Mouse (Mus musculus) c-Kit-positive CD71-positive TER-119-negative erythroid progenitor cells, embryonic 14.5 days (primary cell): ENCODE results near the gene Lrriq1.

Source experiments
- DNase-seq: peaks from one replicate; pipeline ENCODE4 v3.0.0-alpha.2; 2013; ENCODE audit warnings: low read depth

Lrriq1 gene

DNA sequence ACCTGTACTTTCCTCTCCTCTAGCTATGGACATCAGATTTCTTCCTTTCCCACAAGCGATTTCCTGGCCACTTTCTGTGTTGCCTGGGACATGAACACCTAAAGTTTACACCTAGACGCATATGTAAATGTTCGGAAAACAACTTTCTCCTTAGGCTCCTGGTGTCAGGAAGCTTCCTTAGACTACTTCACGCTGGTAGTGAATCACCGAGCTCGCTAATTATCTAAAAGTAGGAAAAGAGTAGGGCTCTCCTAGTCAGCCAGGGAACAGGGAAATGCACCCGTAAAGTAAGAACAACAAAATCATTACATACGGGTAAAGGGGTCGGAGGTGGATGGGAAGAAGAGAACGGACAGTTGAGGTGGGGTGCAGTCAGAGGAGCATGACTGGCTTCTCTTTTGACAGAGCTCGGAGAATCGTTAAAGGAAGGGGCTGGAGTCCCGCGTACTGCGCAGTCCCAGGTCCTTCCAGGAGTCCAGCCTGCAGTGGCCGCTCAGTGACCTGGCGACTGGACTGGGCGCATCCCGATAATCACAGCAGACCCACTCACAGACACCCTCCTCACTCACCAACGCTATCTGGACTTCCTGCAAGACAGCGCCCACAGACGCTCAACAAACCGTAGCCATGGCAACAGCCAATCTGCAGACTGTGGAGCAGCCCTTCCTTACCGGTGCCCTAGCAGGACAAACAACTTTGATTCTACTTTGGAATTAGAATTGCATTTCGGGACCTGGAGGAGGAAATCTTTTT, at the start of gene Lrriq1:
TSS of gene Lrriq1 (minus strand) at position 616 of the 753 bp plus-strand sequence.
- no peak for DNase-seq

GRCm38 (mm10) chr10:103253842-103254803, 18.0 kb upstream of the Lrriq1 start:
- DNase-seq = peak; percentile 1

DNA sequence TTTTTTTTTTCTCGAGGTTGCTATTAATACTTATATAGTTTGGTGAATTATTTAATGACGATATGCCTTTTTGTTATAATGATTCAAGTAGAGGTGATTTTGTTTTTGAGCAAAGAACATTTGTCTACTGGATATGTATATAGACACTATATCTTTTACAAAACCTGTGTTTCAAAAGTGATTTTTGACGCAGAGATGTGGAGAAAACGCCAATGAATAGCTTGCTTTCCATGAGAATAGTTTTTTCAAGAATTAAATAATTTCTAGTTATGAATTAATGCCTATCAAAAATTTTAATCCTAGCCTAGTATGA, 294 bp upstream of the Lrriq1 start:
- no peak for DNase-seq

- DNase-seq = no peak
Measured at GRCm38 (mm10) chr10:103226646-103227045, 9.5 kb downstream of the Lrriq1 start.

DNA sequence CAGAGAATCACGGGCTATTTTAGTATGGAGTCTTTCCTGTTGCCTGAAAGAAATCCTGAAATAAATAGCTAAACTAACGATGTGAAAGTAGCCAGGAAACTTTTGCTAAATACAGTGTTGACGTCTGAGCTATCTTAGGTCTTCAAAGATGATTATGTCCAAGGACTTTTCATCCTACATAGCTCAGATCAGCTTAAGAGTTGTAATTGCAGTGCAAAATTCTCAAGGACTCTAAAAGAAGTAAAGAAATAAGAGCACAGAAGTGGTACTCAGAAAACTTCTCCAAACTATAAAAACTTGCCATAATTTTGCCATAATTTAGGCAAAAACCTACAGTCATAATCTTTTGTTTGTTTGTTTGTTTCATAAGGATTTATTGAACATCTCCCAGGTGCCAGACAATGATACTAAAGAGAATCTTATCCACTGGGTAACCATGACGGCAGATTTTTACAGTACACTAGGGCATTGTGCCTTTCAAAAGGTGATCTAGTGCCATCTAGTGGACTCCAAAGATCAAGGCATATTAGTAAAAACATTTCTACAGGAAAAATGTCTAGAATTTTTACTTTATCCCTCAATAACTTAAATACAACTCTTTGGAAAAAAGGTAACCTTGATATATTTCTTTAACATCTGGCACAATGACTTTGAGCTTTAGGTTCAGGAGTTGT, 41.3 kb downstream of the Lrriq1 start:
- DNase-seq = peak; percentile 6

GRCm38 (mm10) chr10:103145769-103146379, 90.2 kb downstream of the Lrriq1 start:
- DNase-seq = no peak

DNA sequence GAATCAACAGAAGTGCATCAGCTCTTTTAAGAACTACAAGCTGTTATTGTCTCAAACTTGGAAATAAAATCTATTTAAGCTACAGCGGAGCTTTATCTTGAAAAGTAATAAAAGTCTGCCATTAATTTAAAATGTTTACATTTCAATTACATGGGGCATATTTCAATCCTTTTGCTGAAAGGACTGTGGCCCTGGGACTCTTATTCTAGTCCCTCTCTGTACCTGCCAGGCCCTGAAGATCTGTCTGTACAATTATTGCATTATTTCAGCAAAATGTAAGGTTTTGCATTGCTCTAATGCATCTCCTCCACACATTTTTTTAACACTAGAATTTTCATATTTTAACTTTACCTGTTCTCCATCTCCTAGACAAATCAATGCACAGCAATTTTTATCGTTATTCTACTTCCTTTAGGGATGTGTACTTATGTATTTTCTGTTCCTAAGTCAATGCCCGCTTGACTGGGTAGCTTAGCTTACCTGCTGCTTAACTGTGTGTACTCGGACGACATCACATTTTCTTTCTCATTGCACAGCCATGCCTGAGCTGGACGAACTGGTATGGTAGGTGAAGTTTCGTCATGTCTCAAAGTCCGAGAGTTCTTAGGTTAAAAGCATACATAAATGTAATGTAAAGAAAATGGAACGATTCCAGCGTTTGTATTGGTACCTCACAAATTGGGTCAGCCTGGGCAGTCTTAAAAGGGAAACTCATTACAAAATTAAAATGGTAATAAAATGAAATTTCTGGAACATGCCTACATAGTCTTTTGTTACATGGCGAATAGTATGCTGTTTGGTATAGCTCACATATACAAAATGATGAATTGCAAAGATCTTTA, 91.0 kb downstream of the Lrriq1 start:
- no peak for DNase-seq

DNA sequence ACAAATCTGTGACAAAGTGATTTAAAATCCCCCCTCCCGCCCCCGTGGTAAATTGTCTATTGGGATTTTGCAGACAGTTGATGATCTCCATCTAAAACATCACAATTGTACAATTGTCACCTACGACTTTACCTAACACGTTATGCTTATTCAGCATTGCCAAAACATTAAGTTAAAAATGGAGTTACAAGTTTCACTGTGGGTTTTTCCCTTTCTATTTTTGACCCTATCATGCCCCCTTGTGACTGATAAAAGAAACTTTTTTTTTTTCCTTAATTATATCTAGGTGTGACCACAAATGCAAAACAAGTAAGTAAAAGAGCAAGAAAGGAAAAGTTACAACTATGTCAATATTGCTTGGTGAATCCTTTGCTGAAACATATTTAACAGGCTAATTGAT, 93.6 kb downstream of the Lrriq1 start:
- no peak for DNase-seq

DNA sequence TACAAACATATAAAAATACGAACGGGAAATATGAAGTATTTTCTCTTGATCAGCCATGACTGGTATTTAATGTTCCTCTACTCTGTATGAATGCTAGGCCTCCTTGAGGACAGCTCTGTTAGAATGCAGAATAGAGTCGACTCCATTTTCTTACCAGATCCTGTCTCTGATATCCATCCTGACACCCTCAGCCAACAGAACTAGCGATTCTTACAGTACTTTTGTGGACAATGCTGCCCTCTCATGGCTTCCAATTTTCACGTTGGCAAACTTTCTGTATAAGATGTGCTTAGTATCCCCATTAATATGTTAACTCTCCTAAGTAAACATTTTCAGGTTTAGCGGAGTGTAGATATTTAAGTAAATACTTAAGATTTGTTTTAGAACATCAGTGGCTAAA, 94.6 kb downstream of the Lrriq1 start:
- no peak for DNase-seq

GRCm38 (mm10) chr10:103140609-103141008, 95.5 kb downstream of the Lrriq1 start:
- DNase-seq = no peak

- DNase-seq = no peak
Measured at GRCm38 (mm10) chr10:103114629-103115028, 121.5 kb downstream of the Lrriq1 start.

GRCm38 (mm10) chr10:103108090-103108489, 128.0 kb downstream of the Lrriq1 start:
- no peak for DNase-seq

DNA sequence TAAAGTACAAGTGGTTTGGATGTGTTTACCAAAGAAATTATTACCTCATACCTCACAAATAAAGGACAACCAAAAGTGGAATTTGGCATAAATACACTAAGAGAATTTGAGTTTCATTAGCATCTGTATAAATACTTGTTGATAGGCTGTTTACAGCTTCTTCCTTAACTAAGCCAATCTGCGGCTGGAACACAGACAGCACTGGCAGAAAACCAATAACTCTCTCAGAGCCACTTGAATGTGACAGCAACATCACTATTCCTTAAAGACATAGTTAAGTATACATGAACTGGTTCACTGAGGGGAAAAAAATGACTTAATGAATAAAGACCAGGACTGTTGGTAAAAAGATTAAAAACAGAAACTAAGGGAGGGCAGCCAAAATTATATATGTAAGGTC, 150.0 kb downstream of the Lrriq1 start:
- no peak for DNase-seq

DNA sequence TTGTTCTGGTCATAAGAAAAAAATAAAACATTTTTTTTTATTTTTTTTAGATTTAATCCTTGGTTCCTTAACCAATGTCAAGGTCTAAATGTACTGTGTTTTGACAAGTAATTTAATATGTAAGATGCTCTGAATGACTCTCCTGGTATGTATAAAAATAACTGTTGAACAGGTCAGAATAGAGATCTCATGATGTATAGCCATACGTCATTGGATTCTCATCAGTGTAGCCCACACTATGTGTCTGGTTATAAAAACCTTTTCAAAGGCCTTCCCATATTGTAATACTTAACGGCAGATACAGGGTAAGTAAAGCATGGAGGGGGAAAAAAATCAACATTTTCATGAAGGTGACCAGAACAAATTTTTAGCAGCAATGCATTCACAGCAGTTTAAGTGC, 186.5 kb downstream of the Lrriq1 start:
- no peak for DNase-seq

- DNase-seq = no peak
Measured at GRCm38 (mm10) chr10:103046623-103047022, 189.5 kb downstream of the Lrriq1 start.

DNA sequence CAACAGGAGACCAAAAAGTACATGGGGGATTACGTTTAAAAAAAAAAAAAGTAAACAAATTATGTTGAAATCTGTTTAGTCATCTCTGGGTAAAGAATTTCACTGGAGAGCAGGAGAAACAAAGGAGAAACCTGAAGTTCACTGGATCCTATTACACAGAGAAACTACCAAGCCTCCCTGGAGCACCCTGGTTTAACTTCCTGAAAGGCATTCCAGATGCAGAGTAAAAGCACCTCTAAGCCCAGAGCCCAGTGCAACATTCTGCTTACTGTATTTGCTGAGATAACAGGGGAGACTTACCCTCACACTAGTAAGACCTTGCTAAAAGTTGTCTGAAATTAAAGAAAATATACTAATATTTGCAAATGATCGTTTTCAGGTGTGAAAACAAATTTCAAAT, 191.1 kb downstream of the Lrriq1 start:
- no peak for DNase-seq

- DNase-seq = no peak
Measured at GRCm38 (mm10) chr10:103035002-103035640, 201.0 kb downstream of the Lrriq1 start.

GRCm38 (mm10) chr10:103030931-103031330, 205.2 kb downstream of the Lrriq1 start:
- no peak for DNase-seq

DNA sequence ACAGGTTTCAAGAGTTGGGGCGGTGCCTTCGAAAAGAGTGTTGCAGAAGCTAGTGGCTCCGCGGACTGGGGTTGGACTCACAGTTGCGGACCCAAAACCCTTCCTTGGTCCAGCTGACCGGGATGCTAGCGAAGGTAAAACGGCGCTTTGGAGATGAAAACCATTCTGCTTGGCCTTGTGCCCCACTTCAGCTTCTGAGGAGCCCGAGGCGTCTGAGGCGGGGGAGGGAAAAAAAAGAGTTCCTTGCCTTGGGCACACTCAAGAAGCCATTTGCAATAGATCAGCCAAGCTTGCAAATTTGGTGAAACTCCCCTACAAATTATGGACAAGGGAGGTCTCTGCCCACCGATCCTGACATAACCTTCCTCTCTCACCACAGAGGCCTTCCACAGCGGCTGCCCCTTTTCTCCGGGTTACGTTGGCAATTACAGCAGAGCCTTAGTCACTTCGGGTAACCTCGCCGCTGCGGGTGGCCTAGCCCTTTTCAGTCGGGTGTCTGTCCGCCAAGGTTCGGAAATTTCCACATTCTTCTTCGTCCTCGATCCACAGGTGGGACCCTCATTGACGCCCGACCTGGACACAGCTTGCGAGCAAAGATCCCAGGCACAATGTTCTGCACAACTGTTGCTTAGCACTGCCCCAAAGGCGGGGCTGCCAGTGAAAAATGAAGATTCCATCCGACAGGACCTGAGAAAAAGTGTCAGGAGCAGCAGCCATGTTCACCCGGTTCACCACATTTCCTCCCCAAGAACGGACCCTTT, 206.2 kb downstream of the Lrriq1 start, which contains the start of gene Alx1:
TSS of gene Alx1 (minus strand) at position 486 of the 761 bp plus-strand sequence.
- no peak for DNase-seq
